Mouse (Mus musculus) kidney, postnatal 25 days (tissue): ENCODE results near the gene Olfr1212.

Experiments
- DNase-seq, 2 experiments: peaks; one replicate each; pipeline ENCODE4 v3.0.0; 2021; ENCODE audit warnings: mixed read lengths in 2 of 2

The Olfr1212 gene

GRCm38 (mm10) chr2:88953669-88954068 is at the start of gene Olfr1212:
Gene Olfr1212, plus strand, starts transcription at chr2:88953969.
- no peak for DNase-seq

DNA sequence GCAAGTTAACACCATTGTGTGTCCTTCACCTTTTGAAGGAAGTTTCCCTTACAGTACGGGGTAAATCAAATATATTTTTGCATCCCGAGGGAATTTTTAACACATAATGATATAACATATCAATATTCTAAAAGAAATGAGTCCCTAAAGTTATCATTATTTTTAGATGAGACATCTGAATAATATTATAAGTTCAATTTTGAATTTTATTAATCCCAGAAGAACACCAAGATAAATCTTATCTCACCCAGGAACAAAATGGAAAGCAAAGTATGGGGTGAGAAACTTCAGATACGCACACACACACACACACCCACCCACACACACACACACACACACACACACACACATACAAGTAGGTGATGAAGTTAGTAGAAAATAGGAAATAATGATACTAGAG is 38.7 kb upstream of the Olfr1212 start, which contains the start of gene Olfr1209:
TSS of gene Olfr1209 (minus strand) at position 101 of the 400 bp plus-strand sequence.
- DNase-seq: no peak

- no peak for DNase-seq
Observed at GRCm38 (mm10) chr2:88938011-88938410, 15.8 kb upstream of the Olfr1212 start, which contains the start of gene Olfr1211. Gene Olfr1211, minus strand, starts transcription at chr2:88938111.

DNA sequence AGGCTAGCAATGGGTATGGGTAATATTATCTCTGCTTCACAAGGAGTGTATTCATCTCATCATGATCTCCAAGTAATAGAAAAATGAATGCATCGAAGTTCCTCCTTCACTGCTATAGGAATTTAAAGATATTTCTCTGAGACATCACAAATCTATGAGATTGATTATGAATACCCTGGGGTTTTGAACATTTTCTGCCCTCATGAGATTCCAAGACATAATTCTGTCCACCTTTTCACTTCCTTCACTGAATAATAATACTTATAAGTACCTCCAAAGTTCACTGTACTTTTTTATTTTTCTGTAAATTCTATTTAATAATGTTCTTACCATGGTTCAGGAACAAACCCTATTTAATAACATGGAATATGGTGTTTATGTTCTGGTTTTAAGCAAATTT is 26.4 kb downstream of the Olfr1212 start, which contains the start of gene Gm13762:
TSS of gene Gm13762 (minus strand) at position 101 of the 400 bp plus-strand sequence.
- DNase-seq: no peak

DNA sequence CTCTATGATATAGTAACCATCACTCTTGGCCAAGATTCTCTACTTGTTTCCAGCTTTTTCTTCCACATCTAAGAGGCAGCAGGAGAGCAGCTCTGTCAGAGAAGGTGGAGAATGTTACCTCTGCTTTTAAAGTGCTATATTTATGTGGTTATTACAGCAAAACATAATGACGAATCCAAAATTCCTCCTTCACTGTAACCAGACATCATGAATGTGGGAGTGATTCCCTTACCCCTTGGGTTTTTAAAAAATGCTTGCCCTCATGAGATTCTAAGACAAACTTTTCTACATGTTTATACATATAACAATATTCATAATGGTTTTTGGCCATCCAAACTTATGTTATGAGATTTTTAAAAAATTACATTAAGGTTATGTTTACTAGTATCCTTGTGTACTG is 38.8 kb downstream of the Olfr1212 start, which contains the start of gene Olfr1214:
TSS of gene Olfr1214 (minus strand) at position 101 of the 400 bp plus-strand sequence.
- DNase-seq: no peak

DNA sequence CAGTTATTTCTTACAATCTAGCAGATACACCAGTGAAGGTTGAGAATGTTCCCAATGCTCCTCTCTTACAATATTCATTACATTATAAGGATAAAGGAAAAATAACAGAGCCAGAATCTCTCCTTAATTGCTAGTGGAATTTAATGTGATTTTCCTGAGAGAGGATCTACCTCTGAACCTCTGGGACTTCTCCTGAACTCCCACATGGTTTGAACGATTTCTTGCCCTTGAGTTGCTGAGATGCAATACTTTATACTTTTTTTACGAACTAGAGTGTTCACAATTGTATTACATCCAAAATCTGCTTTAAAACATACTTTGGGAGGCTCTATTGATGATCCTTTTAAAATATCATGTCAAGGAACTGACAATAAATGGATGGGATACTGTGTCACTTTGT is 53.1 kb downstream of the Olfr1212 start, which contains the start of gene Olfr1215:
TSS of gene Olfr1215 (minus strand) at position 101 of the 400 bp plus-strand sequence.
- DNase-seq: no peak
